Mouse (Mus musculus): ENCODE measurements around the gene Dgki.

Gene Dgki

GRCm38 (mm10) chr6:37236893-37237292 lies 63.1 kb downstream of the Dgki start:
- DNase-seq: no peak

GRCm38 (mm10) chr6:37231148-37231547 lies 68.8 kb downstream of the Dgki start:
- no peak for DNase-seq

GRCm38 (mm10) chr6:37222947-37223510 lies 77.0 kb downstream of the Dgki start:
- DNase-seq: no peak

GRCm38 (mm10) chr6:37222016-37222415 lies 78.0 kb downstream of the Dgki start:
- no peak for DNase-seq

GRCm38 (mm10) chr6:37219110-37219509 lies 80.9 kb downstream of the Dgki start:
- no peak for DNase-seq

- DNase-seq: peak; percentile 85
Measured at GRCm38 (mm10) chr6:37216342-37216763, 83.6 kb downstream of the Dgki start.

GRCm38 (mm10) chr6:37215655-37216054 lies 84.3 kb downstream of the Dgki start:
- no peak for DNase-seq

- no peak for DNase-seq
Measured at GRCm38 (mm10) chr6:37212930-37213329, 87.1 kb downstream of the Dgki start.

- no peak for DNase-seq
Measured at GRCm38 (mm10) chr6:37211545-37212247, 88.3 kb downstream of the Dgki start.

GRCm38 (mm10) chr6:37202901-37203300 lies 97.1 kb downstream of the Dgki start:
- DNase-seq: no peak

GRCm38 (mm10) chr6:37200840-37201239 lies 99.1 kb downstream of the Dgki start:
- no peak for DNase-seq

- no peak for DNase-seq
Measured at GRCm38 (mm10) chr6:37199502-37199901, 100.5 kb downstream of the Dgki start.

- DNase-seq: no peak
Measured at GRCm38 (mm10) chr6:37197745-37198144, 102.2 kb downstream of the Dgki start.

- no peak for DNase-seq
Measured at GRCm38 (mm10) chr6:37196870-37197269, 103.1 kb downstream of the Dgki start.

GRCm38 (mm10) chr6:37195766-37196165 lies 104.2 kb downstream of the Dgki start:
- DNase-seq: no peak

GRCm38 (mm10) chr6:37181961-37182360 lies 118.0 kb downstream of the Dgki start:
- no peak for DNase-seq

GRCm38 (mm10) chr6:37171149-37171832 lies 128.7 kb downstream of the Dgki start:
- DNase-seq: no peak

GRCm38 (mm10) chr6:37158880-37159279 lies 141.1 kb downstream of the Dgki start:
- DNase-seq: no peak

GRCm38 (mm10) chr6:37154051-37154450 lies 145.9 kb downstream of the Dgki start:
- DNase-seq: no peak

GRCm38 (mm10) chr6:37150483-37150882 lies 149.5 kb downstream of the Dgki start:
- DNase-seq: peak; percentile 22

GRCm38 (mm10) chr6:37150038-37150437 lies 149.9 kb downstream of the Dgki start:
- peak; percentile 51 for DNase-seq

- no peak for DNase-seq
Measured at GRCm38 (mm10) chr6:37149196-37149595, 150.8 kb downstream of the Dgki start.

- DNase-seq: no peak
Measured at GRCm38 (mm10) chr6:37147431-37148022, 152.5 kb downstream of the Dgki start.

GRCm38 (mm10) chr6:37143867-37144163 lies 156.2 kb downstream of the Dgki start:
- DNase-seq: no peak
